Mouse (Mus musculus) intestine, postnatal 0 days (tissue): ENCODE measurements around the gene Prex1. TPM values are rescaled to one million over a fixed set of nuclear protein-coding genes. Genes with fewer than 3 reads are reported as not detected.

Experiments used
- ATAC-seq: fragments of 200-750 bp; cut with Nextera tagmentation; 2 replicates; pipeline ENCODE4 v1.8.0; 2017; ENCODE audit warnings: mild to moderate bottlenecking, moderate TSS enrichment, moderate library complexity
- H3K27ac ChIP-seq: fragments of 300-500 bp; sonication (generic); 2 replicates; pipeline ENCODE4 v1.5.1; 2014; ENCODE audit warnings: mild to moderate bottlenecking, low read depth, low read length, moderate library complexity
- H3K27me3 ChIP-seq: fragments of 300-500 bp; sonication (generic); replicated peaks from 2 replicates; pipeline ENCODE4 v1.6.1; 2014; ENCODE audit warnings: low read length, mixed read lengths; ENCODE audit not compliant: control insufficient read depth, insufficient read depth
- H3K36me3 ChIP-seq: fragments of 300-500 bp; sonication (generic); 2 replicates; pipeline ENCODE4 v1.6.1; 2014; ENCODE audit warnings: mild to moderate bottlenecking, moderate library complexity; ENCODE audit not compliant: control insufficient read depth, insufficient read depth
- H3K4me1 ChIP-seq: fragments of 300-500 bp; sonication (generic); replicated peaks from 2 replicates; pipeline ENCODE4 v1.6.1; 2014; ENCODE audit warnings: antibody characterized with exemption, low read length, mixed read lengths; ENCODE audit not compliant: control insufficient read depth, insufficient read depth
- H3K4me2 ChIP-seq: fragments of 300-500 bp; sonication (generic); replicated peaks from 2 replicates; pipeline ENCODE4 v1.6.1; 2014; ENCODE audit warnings: low read depth, mild to moderate bottlenecking, moderate library complexity
- H3K4me3 ChIP-seq: fragments of 300-500 bp; sonication (generic); 2 replicates; pipeline ENCODE4 v1.5.1; 2014; ENCODE audit warnings: low read depth, low read length
- H3K9ac ChIP-seq: fragments of 300-500 bp; sonication (generic); 2 replicates; pipeline ENCODE4 v1.6.1; 2014; ENCODE audit warnings: mild to moderate bottlenecking, low read depth, low read length
- H3K9me3 ChIP-seq: fragments of 300-500 bp; sonication (generic); 2 replicates; pipeline ENCODE4 v1.6.1; 2016; ENCODE audit warnings: mixed run types; ENCODE audit not compliant: control insufficient read depth
- CTCF ChIP-seq: sonication (generic); IDR thresholded peaks from 2 replicates; pipeline ENCODE4 v1.5.1; 2016; ENCODE audit warnings: low read depth, mild to moderate bottlenecking, control low read depth, antibody characterized with exemption, moderate library complexity
- WGBS: fragments of 180-500 bp; shearing (Covaris S2); extraction: QIAGEN DNeasy Blood & Tissue Kit; methylation state at CpG from one replicate; pipeline ENCODE4 v1.1.7; 2014; 5-methylcytosine and 5-hydroxymethylcytosine counted together
- polyA plus RNA-seq: library from polyadenylated mRNA; unstranded; fragments of >200 nt; fragmentation: Nextera tagmentation; extraction: Ambion mirVana; gene quantifications from 2 replicates; pipeline ENCODE4 v1.2.1, GENCODE M21; 2015

Gene Prex1
- polyA plus RNA-seq, 1 experiment from 2014 or later = 4.0 TPM

DNA sequence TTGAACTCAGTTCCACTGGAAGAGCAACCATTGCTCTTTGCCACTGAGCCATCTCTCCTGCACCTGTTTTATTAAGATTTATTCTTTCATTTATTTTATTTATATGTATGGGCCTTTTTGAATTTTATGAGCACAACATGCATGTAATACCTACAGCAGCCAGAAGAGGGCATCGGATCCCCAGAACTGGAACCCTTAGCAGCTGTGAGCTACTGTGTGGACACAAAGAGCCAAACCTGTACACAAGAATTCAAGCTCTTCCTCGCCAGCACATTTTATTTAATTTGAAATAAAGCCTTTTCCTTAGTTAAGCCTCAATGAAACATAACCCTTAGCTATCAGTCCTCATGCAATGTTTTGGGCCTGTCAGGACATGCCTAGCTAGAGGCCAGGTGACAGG lies 158.1 kb downstream of the Prex1 start:
- Histone ChIP-seq H3K4me1 (no peaks in the 10 kb centered on the region), H3K27me3 (no peaks in the 10 kb centered on the region), H3K36me3 (no peaks in the 10 kb centered on the region), H3K9me3 (no peaks in the 10 kb centered on the region), H3K4me3 (no peak overlapping the region), H3K4me2 (no peak overlapping the region), H3K9ac (no peak overlapping the region), H3K27ac (no peak overlapping the region)
- no peak for ATAC-seq
- WGBS = 73% methylated on average over 2 of the region's 2 CpGs
- peak; percentile 67 for TF ChIP-seq CTCF

- Histone ChIP-seq H3K27me3 (no peaks in the 10 kb centered on the region), H3K9ac (no peak overlapping the region), H3K27ac (no peak overlapping the region), H3K36me3 (no peaks in the 10 kb centered on the region), H3K4me2 (no peak overlapping the region), H3K9me3 (no peaks in the 10 kb centered on the region), H3K4me3 (no peak overlapping the region), H3K4me1 (no peaks in the 10 kb centered on the region)
- 89% methylated on average over 11 of the region's 11 CpGs for WGBS
- no peak for TF ChIP-seq CTCF
- ATAC-seq = no peak
Observed at GRCm38 (mm10) chr2:166554169-166554505, 159.5 kb downstream of the Prex1 start.

GRCm38 (mm10) chr2:166553502-166554168 lies 160.0 kb downstream of the Prex1 start:
- no peak overlapping the region for H3K27ac ChIP-seq
- H3K4me1 ChIP-seq = no peaks in the 10 kb centered on the region
- H3K4me2 ChIP-seq = peak overlapping the region; percentile 39
- H3K36me3 ChIP-seq = no peaks in the 10 kb centered on the region
- 32% methylated on average over 18 of the region's 18 CpGs for WGBS
- H3K9ac ChIP-seq = no peak overlapping the region
- ATAC-seq = peak; percentile 65; the same call in 1 of the 2 replicates
- no peaks in the 10 kb centered on the region for H3K27me3 ChIP-seq
- H3K4me3 ChIP-seq = no peak overlapping the region
- peak; percentile 20; the same call in 1 of the 2 replicates for TF ChIP-seq CTCF
- no peaks in the 10 kb centered on the region for H3K9me3 ChIP-seq

GRCm38 (mm10) chr2:166552657-166553056 lies 161.0 kb downstream of the Prex1 start:
- no peaks in the 10 kb centered on the region for H3K36me3 ChIP-seq
- H3K27ac ChIP-seq = no peak overlapping the region
- no peak overlapping the region for H3K9ac ChIP-seq
- TF ChIP-seq CTCF = no peak
- no peaks in the 10 kb centered on the region for H3K27me3 ChIP-seq
- H3K4me1 ChIP-seq = no peaks in the 10 kb centered on the region
- H3K9me3 ChIP-seq = no peaks in the 10 kb centered on the region
- ATAC-seq = no peak
- H3K4me2 ChIP-seq = no peak overlapping the region
- H3K4me3 ChIP-seq = no peak overlapping the region
- 88% methylated on average over 6 of the region's 6 CpGs for WGBS

DNA sequence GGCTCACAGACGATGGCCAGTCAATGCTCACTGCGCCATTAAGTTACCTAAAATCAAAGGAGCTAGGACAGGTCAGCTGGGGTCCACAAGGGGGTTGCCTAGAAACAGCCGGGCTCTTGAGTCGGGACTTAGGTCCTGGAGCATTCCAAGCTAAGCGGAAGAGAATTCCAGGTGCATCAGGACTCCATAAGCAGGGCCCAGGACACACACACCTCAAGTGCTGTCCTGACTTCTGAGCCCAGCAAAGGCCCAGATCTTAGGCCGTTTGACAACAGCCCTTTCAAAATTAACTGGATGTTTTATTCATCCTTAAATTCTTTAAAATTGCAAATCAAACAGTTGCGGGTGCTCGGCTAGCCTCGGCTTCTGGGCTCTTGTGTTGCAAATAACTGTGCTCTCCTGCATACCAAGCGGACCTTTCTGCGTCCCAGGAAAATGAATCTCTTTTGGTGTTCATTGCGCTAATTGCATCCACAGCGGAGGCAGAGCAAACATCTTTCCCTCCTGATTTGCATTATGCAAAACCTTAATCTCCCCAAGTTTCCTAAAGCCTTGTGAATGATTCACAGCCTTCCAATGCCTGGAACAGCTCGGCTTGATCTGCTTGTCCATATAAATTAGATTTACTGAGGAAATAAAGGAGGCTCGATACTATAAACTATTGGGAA lies 161.7 kb downstream of the Prex1 start:
- Histone ChIP-seq H3K9ac (no peak overlapping the region), H3K27ac (no peak overlapping the region), H3K36me3 (no peaks in the 10 kb centered on the region), H3K4me3 (no peak overlapping the region), H3K4me2 (no peak overlapping the region), H3K9me3 (no peaks in the 10 kb centered on the region), H3K27me3 (no peaks in the 10 kb centered on the region), H3K4me1 (no peaks in the 10 kb centered on the region)
- 79% methylated on average over 15 of the region's 15 CpGs for WGBS
- no peak for TF ChIP-seq CTCF
- ATAC-seq = no peak

- H3K36me3 ChIP-seq = no peaks in the 10 kb centered on the region
- no peaks in the 10 kb centered on the region for H3K27me3 ChIP-seq
- 70% methylated on average over 8 of the region's 8 CpGs for WGBS
- TF ChIP-seq CTCF = no peak
- H3K4me3 ChIP-seq = no peak overlapping the region
- no peak overlapping the region for H3K9ac ChIP-seq
- ATAC-seq = no peak
- H3K9me3 ChIP-seq = no peaks in the 10 kb centered on the region
- H3K4me1 ChIP-seq = no peaks in the 10 kb centered on the region
- H3K4me2 ChIP-seq = no peak overlapping the region
- H3K27ac ChIP-seq = no peak overlapping the region
Observed at GRCm38 (mm10) chr2:166549871-166550270, 163.8 kb downstream of the Prex1 start.
